Mouse (Mus musculus) testis, postnatal 14 days (tissue): ENCODE measurements around the gene Ofcc1.

Experiments used
- DNase-seq: peaks from one replicate; pipeline ENCODE4 v3.0.0; 2021; ENCODE audit warnings: low spot score

Ofcc1 gene

DNA sequence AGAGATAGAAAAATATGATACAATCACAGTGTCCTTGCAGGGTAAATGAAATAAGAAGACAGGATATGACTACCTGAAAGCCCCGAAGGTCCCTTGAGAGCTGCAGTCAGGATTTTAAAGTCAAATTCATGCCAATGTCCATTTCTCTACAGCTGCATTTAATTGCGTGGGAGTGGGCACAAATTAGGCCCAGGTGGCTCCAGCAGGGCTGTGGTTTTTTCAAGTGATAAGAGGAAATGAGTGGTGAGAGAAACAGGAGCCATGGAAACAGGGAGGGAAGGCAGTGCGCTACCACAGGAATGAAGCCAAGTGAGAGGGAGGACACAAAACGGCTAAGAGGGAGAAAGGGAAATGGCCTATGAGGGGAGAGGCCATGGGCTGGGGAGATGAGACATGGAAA is 363.3 kb downstream of the Ofcc1 start:
- no peak for DNase-seq

DNA sequence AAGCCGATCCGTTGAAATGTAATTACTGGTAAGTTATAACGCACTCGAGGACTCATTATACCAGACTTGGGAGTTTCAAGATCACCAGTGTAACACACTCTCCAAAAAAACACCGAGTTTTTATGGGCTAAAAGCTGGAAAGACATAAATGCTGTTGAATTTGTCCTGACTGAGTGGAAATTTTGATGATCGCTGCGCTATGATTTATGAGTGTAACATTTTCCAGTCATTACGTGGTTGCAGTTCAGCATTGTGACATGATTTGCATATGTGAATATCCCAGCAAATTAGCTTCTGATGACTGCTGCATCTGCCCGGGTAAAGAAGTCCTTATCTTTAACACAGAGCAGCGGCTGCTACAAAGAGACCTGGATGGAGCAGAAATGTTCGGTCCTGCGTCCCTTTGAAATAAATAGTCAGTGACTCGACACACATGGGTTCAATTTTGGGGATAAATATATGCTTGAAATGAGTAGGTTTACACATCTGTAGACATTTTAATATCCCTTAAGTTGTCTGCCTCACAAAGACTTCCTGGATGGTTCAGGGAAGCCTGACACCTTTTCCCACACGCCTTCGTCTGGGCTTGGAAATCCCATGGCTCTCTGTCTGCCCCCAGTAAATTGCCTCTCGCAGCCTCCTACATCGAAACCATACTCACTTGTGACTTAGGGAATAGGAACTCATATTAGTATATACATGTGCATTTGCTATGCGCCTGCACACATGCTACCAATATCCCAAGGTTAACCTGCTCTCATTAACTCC is 381.8 kb downstream of the Ofcc1 start:
- no peak for DNase-seq

DNA sequence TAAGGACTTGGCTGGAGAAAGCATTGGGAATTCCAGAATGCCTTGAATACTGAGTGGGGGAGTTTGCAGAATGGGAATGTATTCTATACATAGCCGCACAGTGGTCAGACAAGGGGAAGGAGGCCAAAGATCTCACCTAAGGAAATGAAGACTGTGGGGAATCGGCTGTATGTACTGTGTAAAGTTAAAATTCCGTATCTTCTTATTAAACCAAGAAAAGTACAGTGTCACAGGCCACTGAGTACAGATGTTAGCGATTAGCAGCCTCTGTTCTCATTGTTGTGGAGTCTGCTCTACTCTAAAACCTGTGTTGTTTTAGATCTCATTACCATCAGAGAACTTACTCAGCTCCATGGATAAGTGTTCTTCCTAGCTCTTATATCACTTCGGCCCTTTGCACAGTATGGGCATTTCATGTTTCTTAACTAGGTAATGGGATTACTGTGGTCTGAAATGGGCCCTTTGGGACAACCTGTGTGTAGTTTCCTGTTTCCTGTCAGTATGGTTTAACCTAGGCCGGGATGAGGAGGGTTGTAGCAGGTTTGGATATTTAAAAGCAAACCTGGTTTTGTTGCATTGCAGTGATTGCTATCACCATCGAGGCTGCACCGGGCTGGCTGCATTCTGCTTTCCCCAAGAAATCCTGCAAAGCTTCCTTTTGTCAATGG is 392.8 kb downstream of the Ofcc1 start:
- DNase-seq, result no peak

DNA sequence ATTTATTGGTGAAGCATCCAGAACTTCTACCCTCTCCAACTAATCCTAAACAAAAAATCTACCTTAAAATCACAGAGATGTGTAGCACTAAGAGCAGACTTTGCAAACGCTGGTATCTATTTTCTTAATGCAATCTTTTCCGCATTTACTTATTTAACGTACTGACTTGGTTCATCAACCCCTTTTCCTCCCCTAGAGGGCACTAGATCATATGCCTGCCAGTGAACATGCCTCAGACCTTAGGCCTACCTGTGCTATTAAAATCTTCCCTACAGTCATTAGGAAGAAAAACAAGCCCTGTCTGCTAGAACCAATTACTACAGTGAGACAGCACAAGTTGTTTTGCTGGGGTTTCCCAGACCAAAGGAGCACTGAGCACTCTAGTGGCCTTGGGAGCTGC is 404.0 kb downstream of the Ofcc1 start:
- DNase-seq, result no peak

DNA sequence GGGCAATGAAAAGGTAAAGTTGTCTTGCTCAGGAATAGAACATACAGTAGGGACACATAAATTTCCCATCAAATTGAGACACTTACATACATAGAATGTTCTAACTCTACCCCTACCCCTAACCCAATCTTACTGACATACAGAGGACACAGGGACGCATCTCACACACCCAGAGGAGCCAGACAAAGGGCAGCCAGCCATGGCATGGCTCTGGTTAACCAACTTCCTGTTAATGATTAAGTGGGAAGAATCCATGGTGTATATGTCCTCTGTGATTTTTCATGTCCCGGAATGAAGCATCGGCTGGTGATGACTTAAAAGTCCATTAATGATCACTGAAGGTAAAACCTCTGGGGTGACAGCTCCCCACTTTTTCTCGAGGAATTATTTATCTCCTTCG is 405.2 kb downstream of the Ofcc1 start:
- DNase-seq, result no peak
